Mouse (Mus musculus) hindbrain, postnatal 0 days (tissue): ENCODE measurements around the gene Trappc12. TPM values are rescaled to one million over a fixed set of nuclear protein-coding genes. Genes with fewer than 3 reads are reported as not detected.
A peak's percentile ranks its signal among the peaks of the same experiment; 100 is the strongest.

Experiments
- ATAC-seq: fragments of 200-750 bp; cut with Nextera tagmentation; 2 replicates; pipeline ENCODE4 v1.8.0; 2017; ENCODE audit warnings: mild to moderate bottlenecking, moderate TSS enrichment, moderate library complexity
- DNase-seq: peaks from one replicate; pipeline ENCODE4 v3.0.0-alpha.2; 2015; ENCODE audit warnings: low spot score
- H3K27ac ChIP-seq: fragments of 300-500 bp; sonication (generic); 2 replicates; pipeline ENCODE4 v1.5.1; 2014; ENCODE audit warnings: mild to moderate bottlenecking
- H3K27me3 ChIP-seq: fragments of 300-500 bp; sonication (generic); 2 replicates; pipeline ENCODE4 v1.6.1; 2014; ENCODE audit warnings: low read length, mixed read lengths; ENCODE audit not compliant: insufficient read depth
- H3K36me3 ChIP-seq: fragments of 300-500 bp; sonication (generic); 2 replicates; pipeline ENCODE4 v1.6.1; 2014; ENCODE audit warnings: low read length, mixed read lengths; ENCODE audit not compliant: insufficient read depth
- H3K4me1 ChIP-seq: fragments of 300-500 bp; sonication (generic); 2 replicates; pipeline ENCODE4 v1.6.1; 2014; ENCODE audit warnings: antibody characterized with exemption, low read length, mixed read lengths; ENCODE audit not compliant: insufficient read depth
- H3K4me2 ChIP-seq: fragments of 300-500 bp; sonication (generic); 2 replicates; pipeline ENCODE4 v1.6.1; 2014; ENCODE audit warnings: low read depth, mild to moderate bottlenecking, low read length, moderate library complexity, mixed read lengths
- H3K4me3 ChIP-seq: fragments of 300-500 bp; sonication (generic); 2 replicates; pipeline ENCODE4 v1.5.1; 2014; ENCODE audit warnings: low read length
- H3K9ac ChIP-seq: fragments of 300-500 bp; sonication (generic); replicated peaks from 2 replicates; pipeline ENCODE4 v1.6.1; 2014; ENCODE audit warnings: mild to moderate bottlenecking, low read length, moderate library complexity, mixed read lengths
- H3K9me3 ChIP-seq: fragments of 300-500 bp; sonication (generic); 2 replicates; pipeline ENCODE4 v1.6.1; 2016; ENCODE audit warnings: low read length, mixed read lengths
- CTCF ChIP-seq: IDR thresholded peaks from 2 replicates; pipeline ENCODE4 v1.5.1; 2016; ENCODE audit warnings: antibody characterized with exemption, control low read depth, low read depth
- WGBS: fragments of 180-500 bp; shearing (Covaris S2); extraction: QIAGEN DNeasy Blood & Tissue Kit; methylation state at CpG from one replicate; pipeline ENCODE4 v1.1.7; 2014; 5-methylcytosine and 5-hydroxymethylcytosine counted together
- polyA plus RNA-seq: library from polyadenylated mRNA; unstranded; fragments of >200 nt; fragmentation: Nextera tagmentation; extraction: Ambion mirVana; gene quantifications from 2 replicates; pipeline ENCODE4 v1.2.1, GENCODE M21; 2015
- total RNA-seq: library from RNA; depleted of rRNA; stranded (reverse); fragments of >200 nt; gene quantifications from 2 replicates; pipeline ENCODE4 v1.2.3, GENCODE M21; 2014

The Trappc12 gene
- total and polyA plus RNA-seq, 2 experiments from 2014 or later, result 34.1 to 66.3 TPM

- H3K4me1 ChIP-seq, result 0 out of 2 replicates have a peak, but pooled peaks cover 16% of the 10 kb centered on the region
- 85% methylated on average over 6 of the region's 6 CpGs for WGBS
These were observed 36.0 kb upstream of the Trappc12 start for GRCm38 (mm10) chr12:28786310-28786709.

GRCm38 (mm10) chr12:28785299-28785698 lies 35.0 kb upstream of the Trappc12 start:
- Histone ChIP-seq H3K9ac (no peak overlapping the region), H3K27me3 (no peaks in the 10 kb centered on the region), H3K4me1 (0 out of 2 replicates have a peak, but pooled peaks cover 15% of the 10 kb centered on the region), H3K4me2 (no peak overlapping the region), H3K36me3 (no peaks in the 10 kb centered on the region), H3K9me3 (no peaks in the 10 kb centered on the region), H3K4me3 (no peak overlapping the region), H3K27ac (no peak overlapping the region; the same call in 1 of the 2 replicates)
- ATAC-seq, result no peak
- WGBS, result 19% methylated on average over 1 of the region's 1 CpGs
- TF ChIP-seq CTCF, result no peak
- DNase-seq, result no peak

More at GRCm38 (mm10) chr12:28786310-28786709, 36.0 kb upstream of the Trappc12 start:
- H3K9ac ChIP-seq, result no peak overlapping the region
- TF ChIP-seq CTCF, result no peak
- no peaks in the 10 kb centered on the region for H3K9me3 ChIP-seq
- no peak for ATAC-seq
- H3K36me3 ChIP-seq, result no peaks in the 10 kb centered on the region
- H3K4me2 ChIP-seq, result no peak overlapping the region
- H3K4me3 ChIP-seq, result no peak overlapping the region
- no peak overlapping the region for H3K27ac ChIP-seq
- no peaks in the 10 kb centered on the region for H3K27me3 ChIP-seq
- no peak for DNase-seq

GRCm38 (mm10) chr12:28784864-28785263 lies 34.6 kb upstream of the Trappc12 start:
- no peaks in the 10 kb centered on the region for H3K9me3 ChIP-seq
- no peak overlapping the region for H3K9ac ChIP-seq
- peak overlapping the region; percentile 34; the same call in 1 of the 2 replicates for H3K27ac ChIP-seq
- WGBS, result 36% methylated on average over 8 of the region's 8 CpGs
- TF ChIP-seq CTCF, result no peak
- H3K27me3 ChIP-seq, result no peaks in the 10 kb centered on the region
- DNase-seq (no peak), ATAC-seq (no peak)
- H3K36me3 ChIP-seq, result no peaks in the 10 kb centered on the region
- H3K4me3 ChIP-seq, result no peak overlapping the region
- no peak overlapping the region for H3K4me2 ChIP-seq
- 0 out of 2 replicates have a peak, but pooled peaks cover 12% of the 10 kb centered on the region for H3K4me1 ChIP-seq

GRCm38 (mm10) chr12:28784355-28784754 lies 34.1 kb upstream of the Trappc12 start:
- Histone ChIP-seq H3K9me3 (no peaks in the 10 kb centered on the region), H3K4me3 (no peak overlapping the region), H3K27me3 (no peaks in the 10 kb centered on the region), H3K4me2 (no peak overlapping the region), H3K4me1 (0 out of 2 replicates have a peak, but pooled peaks cover 12% of the 10 kb centered on the region), H3K36me3 (no peaks in the 10 kb centered on the region), H3K9ac (no peak overlapping the region), H3K27ac (peak overlapping the region; percentile 34; the same call in 1 of the 2 replicates)
- WGBS, result 27% methylated on average over 4 of the region's 4 CpGs
- ATAC-seq (peak; percentile 67), DNase-seq (peak; percentile 53)
- peak; percentile 63 for TF ChIP-seq CTCF

GRCm38 (mm10) chr12:28782637-28783036 lies 32.4 kb upstream of the Trappc12 start:
- H3K9me3 ChIP-seq, result no peaks in the 10 kb centered on the region
- 0 out of 2 replicates have a peak, but pooled peaks cover 12% of the 10 kb centered on the region for H3K4me1 ChIP-seq
- no peak for ATAC-seq
- H3K9ac ChIP-seq, result no peak overlapping the region
- no peak for DNase-seq
- TF ChIP-seq CTCF, result no peak
- no peaks in the 10 kb centered on the region for H3K36me3 ChIP-seq
- no peak overlapping the region for H3K4me2 ChIP-seq
- no peak overlapping the region for H3K4me3 ChIP-seq
- WGBS, result 95% methylated on average over 3 of the region's 3 CpGs
- H3K27ac ChIP-seq, result no peak overlapping the region
- H3K27me3 ChIP-seq, result no peaks in the 10 kb centered on the region

- DNase-seq (no peak), ATAC-seq (no peak)
- Histone ChIP-seq H3K36me3 (no peaks in the 10 kb centered on the region), H3K9ac (no peak overlapping the region), H3K9me3 (no peaks in the 10 kb centered on the region), H3K4me3 (no peak overlapping the region), H3K27me3 (no peaks in the 10 kb centered on the region), H3K4me1 (0 out of 2 replicates have a peak, but pooled peaks cover 12% of the 10 kb centered on the region), H3K4me2 (no peak overlapping the region), H3K27ac (no peak overlapping the region)
- TF ChIP-seq CTCF, result no peak
- 65% methylated on average over 7 of the region's 7 CpGs for WGBS
These were observed 29.9 kb upstream of the Trappc12 start for GRCm38 (mm10) chr12:28780180-28780579.

- Histone ChIP-seq H3K4me3 (no peak overlapping the region), H3K9me3 (no peaks in the 10 kb centered on the region), H3K9ac (no peak overlapping the region), H3K27ac (no peak overlapping the region), H3K4me2 (no peak overlapping the region), H3K27me3 (no peaks in the 10 kb centered on the region), H3K4me1 (peaks cover 5% of the 10 kb centered on the region; the same call in 1 of the 2 replicates), H3K36me3 (no peaks in the 10 kb centered on the region)
- no peak for ATAC-seq
- no peak for DNase-seq
- WGBS, result 85% methylated on average over 6 of the region's 6 CpGs
- no peak for TF ChIP-seq CTCF
These were observed 25.4 kb upstream of the Trappc12 start for GRCm38 (mm10) chr12:28775627-28776026.
